Comparison of ENCODE assay signal across 16 mouse cellular contexts in genomic region chr4:7669992-7670794, GRCm38 (mm10).
DNase-seq lines count a peak whose midpoint lies in the region; ATAC-seq and TF ChIP-seq lines count a peak whose summit lies in the region.
"Had no signal": no experiment of that assay in that cellular context is flagged by ENCODE, and none has a peak within 500 bp of the region (broad histone marks: within the 10 kb centered on the region; RNA-seq: fewer than 3 reads in every experiment).

No protein-coding gene starts in this region.

- H3K79me2 ChIP-seq in myocyte (ENCODE audit: control insufficient read depth, insufficient read depth): no peaks in the 10 kb centered on the region

- DNase-seq in forebrain, embryonic 14.5 days (ENCODE audit: low spot score): peak; percentile 4
- DNase-seq in limb, embryonic 14.5 days (ENCODE audit: low spot score): peak; percentile 68
- no peak for DNase-seq in limb, embryonic 10.5 days (ENCODE audit: low spot score)
- peak; percentile 33 for DNase-seq in adipocyte (ENCODE audit: low spot score)
- DNase-seq in adrenal gland, adult 18-20 months (ENCODE audit: low spot score in 2 of 2): no peak
- DNase-seq: adrenal gland, adult 2 months; cerebellum, adult 9-10 months; forebrain, postnatal 0 days; kidney, adult 8-10 months; left cerebral cortex, postnatal 4 days; right cerebral cortex, postnatal 4 days had no signal

- no peak overlapping the region for H3K9ac ChIP-seq in forebrain, embryonic 14.5 days (ENCODE audit: low read length)
- H3K9ac ChIP-seq in forebrain, embryonic 13.5 days: no peak overlapping the region
- H3K9ac ChIP-seq in limb, embryonic 14.5 days (ENCODE audit: low read depth, low read length, severe bottlenecking): no peak overlapping the region
- H3K9ac ChIP-seq: forebrain, postnatal 0 days; hindbrain, embryonic 14.5 days had no signal

- no peaks in the 10 kb centered on the region for H3K27me3 ChIP-seq in forebrain, embryonic 14.5 days (replicated peaks; ENCODE audit: control insufficient read depth, insufficient read depth, low read length)
- H3K27me3 ChIP-seq in forebrain, embryonic 13.5 days: no peaks in the 10 kb centered on the region
- no peaks in the 10 kb centered on the region for H3K27me3 ChIP-seq in limb, embryonic 14.5 days (ENCODE audit: control insufficient read depth, insufficient read depth, low read length)
- H3K27me3 ChIP-seq in limb, embryonic 10.5 days (ENCODE audit: low read depth, poor library complexity, severe bottlenecking): no peaks in the 10 kb centered on the region
- no peaks in the 10 kb centered on the region for H3K27me3 ChIP-seq in myocyte (ENCODE audit: control insufficient read depth, insufficient read depth, insufficient read length)
- H3K27me3 ChIP-seq: megakaryocyte, embryonic 14.5 days had no signal

- H3K27ac ChIP-seq in forebrain, embryonic 14.5 days (ENCODE audit: low read depth, low read length): no peak overlapping the region
- no peak overlapping the region for H3K27ac ChIP-seq in forebrain, embryonic 13.5 days
- 0 out of 2 replicates have a peak overlapping the region, but pooled peaks have one; percentile 13 for H3K27ac ChIP-seq in limb, embryonic 14.5 days (replicated peaks; ENCODE audit: low read depth, low read length)
- H3K27ac ChIP-seq in limb, embryonic 10.5 days: no peak overlapping the region
- H3K27ac ChIP-seq: hindbrain, embryonic 14.5 days had no signal

- no peak for TF ChIP-seq POLR2A in limb, embryonic 14.5 days (IDR thresholded peaks at IDR 0.05; ENCODE audit: borderline replicate concordance, extremely low read depth, insufficient read depth, insufficient read length)
- no peak for TF ChIP-seq POLR2A in myocyte (IDR thresholded peaks at IDR 0.05; ENCODE audit: insufficient read length, low read depth)

- no peak overlapping the region for H3K4me2 ChIP-seq in forebrain, embryonic 14.5 days (ENCODE audit: low read length)
- H3K4me2 ChIP-seq in forebrain, embryonic 13.5 days: no peak overlapping the region
- no peak overlapping the region for H3K4me2 ChIP-seq in limb, embryonic 14.5 days (replicated peaks; ENCODE audit: low read depth, low read length, severe bottlenecking)
- peak overlapping the region; percentile 48 for H3K4me2 ChIP-seq in myocyte (ENCODE audit: low read depth)
- H3K4me2 ChIP-seq: hindbrain, embryonic 14.5 days had no signal

- no peaks in the 10 kb centered on the region for H3K36me3 ChIP-seq in forebrain, embryonic 14.5 days (ENCODE audit: control insufficient read depth, insufficient read depth, low read length)
- H3K36me3 ChIP-seq in forebrain, embryonic 13.5 days (ENCODE audit: poor library complexity, severe bottlenecking): no peaks in the 10 kb centered on the region
- no peaks in the 10 kb centered on the region for H3K36me3 ChIP-seq in limb, embryonic 14.5 days (ENCODE audit: control insufficient read depth, insufficient read depth, low read length)
- no peaks in the 10 kb centered on the region for H3K36me3 ChIP-seq in limb, embryonic 10.5 days
- H3K36me3 ChIP-seq in myocyte (ENCODE audit: control insufficient read depth, insufficient read depth): no peaks in the 10 kb centered on the region

- H3ac ChIP-seq in myocyte (ENCODE audit: control insufficient read depth, insufficient read length): no peak overlapping the region

- H3K4me1 ChIP-seq in forebrain, embryonic 14.5 days (ENCODE audit: control insufficient read depth, insufficient read depth, low read length): peaks cover 3% of the 10 kb centered on the region; the same call in 1 of the 2 replicates
- peaks cover 4% of the 10 kb centered on the region; the same call in 1 of the 2 replicates for H3K4me1 ChIP-seq in forebrain, embryonic 13.5 days
- peaks cover 19% of the 10 kb centered on the region for H3K4me1 ChIP-seq in limb, embryonic 14.5 days (ENCODE audit: control insufficient read depth, insufficient read depth, low read length)
- H3K4me1 ChIP-seq in limb, embryonic 10.5 days: no peaks in the 10 kb centered on the region
- H3K4me1 ChIP-seq: megakaryocyte, embryonic 14.5 days had no signal

- H3K9me3 ChIP-seq in forebrain, embryonic 14.5 days (replicated peaks; ENCODE audit: control insufficient read depth, low read length): no peaks in the 10 kb centered on the region
- H3K9me3 ChIP-seq in forebrain, embryonic 13.5 days (replicated peaks): no peaks in the 10 kb centered on the region; the same call in 1 of the 2 replicates
- H3K9me3 ChIP-seq in limb, embryonic 14.5 days (ENCODE audit: control insufficient read depth, low read length): no peaks in the 10 kb centered on the region
- no peaks in the 10 kb centered on the region for H3K9me3 ChIP-seq in limb, embryonic 10.5 days (replicated peaks)

- WGBS in forebrain, embryonic 14.5 days: 76% methylated on average over 4 of the region's 4 CpGs
- WGBS in forebrain, embryonic 13.5 days: 74% methylated on average over 4 of the region's 4 CpGs
- WGBS in limb, embryonic 14.5 days: 45% methylated on average over 4 of the region's 4 CpGs
- 78% methylated on average over 4 of the region's 4 CpGs for WGBS in limb, embryonic 10.5 days

- no peak overlapping the region for H3K4me3 ChIP-seq in forebrain, embryonic 14.5 days (ENCODE audit: low read depth, low read length)
- H3K4me3 ChIP-seq in forebrain, embryonic 13.5 days: no peak overlapping the region
- no peak overlapping the region for H3K4me3 ChIP-seq in limb, embryonic 14.5 days (replicated peaks; ENCODE audit: low read length)
- H3K4me3 ChIP-seq in limb, embryonic 10.5 days: no peak overlapping the region
- no peak overlapping the region for H3K4me3 ChIP-seq in myocyte
- H3K4me3 ChIP-seq: megakaryocyte, embryonic 14.5 days had no signal

- ATAC-seq in forebrain, embryonic 14.5 days: no peak
- ATAC-seq in forebrain, embryonic 13.5 days: no peak
- ATAC-seq in limb, embryonic 14.5 days (ENCODE audit: low FRiP score, low read depth): peak; percentile 50; the same call in 1 of the 2 replicates
- no peak for ATAC-seq in monocyte, adult 5-6 weeks (replicated peaks; ENCODE audit: insufficient number of reproducible peaks, low FRiP score, low TSS enrichment, poor library complexity, severe bottlenecking)
- ATAC-seq: forebrain, postnatal 0 days had no signal

TF ChIP-seq in myocyte, 11 proteins besides CTCF, POLR2A, EP300 and RAD21:
- TF ChIP-seq MYOG (IDR thresholded peaks at IDR 0.05; ENCODE audit: control insufficient read depth in 1 of 3, insufficient read depth in 1 of 3, insufficient read length in 2 of 3, low read depth in 2 of 3) (no peak), MAX (IDR thresholded peaks at IDR 0.05; ENCODE audit: low read depth) (no peak), REST (IDR thresholded peaks at IDR 0.05; ENCODE audit: insufficient read depth, insufficient read length) (no peak)

Comparison
In these comparisons a context has a peak if more than half of its experiments do, and no peak if none do; other contexts are left out.
1. DNase-seq: peak in forebrain, embryonic 14.5 days (single experiment), limb, embryonic 14.5 days (single experiment) and adipocyte (single experiment); none in limb, embryonic 10.5 days (single experiment) and adrenal gland, adult 18-20 months (0 of 2).